Mouse (Mus musculus) forelimb bud, embryonic 11.5 days (tissue): Measurements from ENCODE around the gene Dusp18.

Experiments
- DNase-seq: peaks from one replicate; pipeline ENCODE4 v3.0.0-alpha.2; 2012; ENCODE audit warnings: low read depth, low spot score

The Dusp18 gene

DNA sequence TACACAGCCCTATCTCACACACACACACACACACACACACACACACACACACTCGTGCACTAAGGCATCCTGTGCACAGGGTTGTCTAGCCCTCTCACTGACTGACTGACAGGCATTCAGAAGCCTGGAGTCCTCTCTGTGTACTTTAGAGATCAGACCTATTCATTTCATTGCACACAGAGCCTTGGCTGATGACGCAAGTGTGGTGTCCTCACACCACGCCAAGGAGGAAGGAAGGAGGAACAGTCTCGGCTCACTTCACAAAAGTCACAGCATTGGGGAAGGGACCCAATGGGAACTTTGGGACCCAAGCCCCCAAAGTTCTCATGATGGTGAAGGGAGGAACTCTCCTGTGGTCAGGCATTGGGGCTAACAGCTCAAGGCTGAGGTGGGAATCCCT is 35.0 kb downstream of the Dusp18 start:
- no peak for DNase-seq

GRCm38 (mm10) chr11:3930931-3931330 is 35.9 kb downstream of the Dusp18 start:
- no peak for DNase-seq

DNA sequence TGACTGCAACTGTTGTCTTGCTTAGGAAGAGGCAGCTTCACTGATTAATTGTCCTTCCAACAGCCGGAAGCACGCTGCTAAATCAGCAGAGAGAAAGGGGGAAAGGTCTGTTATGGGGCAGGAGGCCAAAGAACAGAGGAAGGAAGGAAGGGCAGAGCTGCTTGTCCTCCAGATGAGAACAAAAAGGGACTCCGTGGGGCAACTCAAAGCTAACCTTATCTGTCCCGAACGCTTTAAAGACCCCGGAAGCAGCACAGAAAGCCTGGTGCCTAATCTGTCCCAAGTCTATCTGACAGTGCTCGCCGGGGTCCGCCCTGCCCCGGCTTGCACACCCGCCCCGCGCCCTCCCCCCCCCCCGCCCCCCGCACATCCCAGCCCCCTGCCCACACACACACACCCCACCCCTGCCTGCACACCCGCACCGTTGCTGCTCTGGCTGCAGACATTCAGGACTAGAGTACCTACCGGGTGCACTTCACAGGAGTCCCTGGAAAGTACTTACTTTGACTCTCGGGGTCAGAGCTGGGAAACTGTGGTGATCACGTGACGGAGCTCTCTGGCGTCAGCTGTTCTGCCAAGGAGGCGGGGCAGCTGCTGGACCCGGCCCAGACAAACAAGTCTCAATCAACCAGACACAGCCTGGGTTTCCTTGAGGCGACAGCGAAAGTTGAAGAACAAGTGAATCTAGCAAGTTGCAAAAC is 36.6 kb downstream of the Dusp18 start, which contains the start of gene Tcn2:
Gene Tcn2, minus strand, starts transcription at position 649 of the 701 bp plus-strand sequence.
- DNase-seq, result peak; percentile 77

DNA sequence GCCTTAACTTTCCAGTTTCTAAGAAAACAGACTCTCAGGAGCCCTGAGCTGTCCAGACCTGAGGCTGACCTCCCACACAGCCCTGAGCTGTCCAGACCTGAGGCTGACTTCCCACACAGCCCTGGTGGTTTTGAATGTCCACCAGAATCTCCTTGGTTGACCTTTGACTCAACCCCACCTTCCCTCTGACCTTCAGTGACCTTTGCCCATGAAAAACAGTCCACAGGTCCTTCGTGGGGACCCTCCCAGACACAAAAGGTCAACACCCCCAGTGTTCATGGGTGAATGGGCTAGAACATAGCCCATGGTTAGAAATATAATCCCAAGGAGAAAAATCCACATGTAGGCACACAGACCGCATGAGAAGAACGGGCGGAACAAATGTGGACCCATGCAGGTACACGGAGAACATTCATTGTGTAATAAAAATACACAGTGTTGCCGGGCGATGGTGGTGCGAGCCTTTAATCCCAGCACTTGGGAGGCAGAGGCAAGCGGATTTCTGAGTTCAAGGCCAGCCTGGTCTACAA is 38.8 kb downstream of the Dusp18 start:
- no peak for DNase-seq

DNA sequence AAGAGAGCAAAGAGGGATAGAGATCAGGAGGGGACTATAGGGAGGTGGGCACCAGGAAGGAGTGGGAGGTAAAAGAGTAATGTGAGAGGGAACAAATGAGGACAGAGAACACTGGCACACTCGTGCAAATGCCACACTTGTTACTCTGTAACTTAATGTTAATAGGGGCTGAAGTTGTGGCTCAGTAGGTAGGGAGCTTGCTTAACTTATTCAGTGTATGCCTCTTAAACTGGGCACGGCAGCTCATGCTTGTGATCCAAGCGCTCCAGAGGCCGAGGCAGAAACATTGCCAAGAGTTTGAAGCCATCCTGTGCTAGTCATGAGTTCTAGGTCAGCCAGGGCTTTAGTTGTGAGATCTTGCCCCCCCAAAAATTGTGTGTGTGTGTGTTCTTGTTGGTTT is 40.1 kb downstream of the Dusp18 start:
- DNase-seq, result no peak

DNA sequence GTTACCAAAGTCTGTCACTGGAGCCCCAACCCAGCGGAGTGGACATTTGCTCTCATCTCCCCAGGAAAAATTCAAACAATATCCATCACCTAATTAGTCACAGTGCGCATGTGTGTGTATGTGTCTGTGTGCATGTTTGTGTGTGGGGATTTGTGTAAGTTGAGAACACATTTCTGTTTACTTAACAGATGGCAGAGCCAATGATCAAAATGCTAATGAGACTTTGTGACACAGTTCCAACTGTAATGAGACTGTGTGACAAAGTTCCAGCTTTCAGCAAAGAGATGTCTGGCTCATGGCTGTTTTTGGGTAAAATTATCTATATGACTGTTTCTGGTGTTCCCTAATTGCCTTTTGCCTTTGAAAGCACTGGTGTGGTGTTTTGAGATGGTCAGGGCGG is 41.3 kb downstream of the Dusp18 start:
- DNase-seq, result no peak

DNA sequence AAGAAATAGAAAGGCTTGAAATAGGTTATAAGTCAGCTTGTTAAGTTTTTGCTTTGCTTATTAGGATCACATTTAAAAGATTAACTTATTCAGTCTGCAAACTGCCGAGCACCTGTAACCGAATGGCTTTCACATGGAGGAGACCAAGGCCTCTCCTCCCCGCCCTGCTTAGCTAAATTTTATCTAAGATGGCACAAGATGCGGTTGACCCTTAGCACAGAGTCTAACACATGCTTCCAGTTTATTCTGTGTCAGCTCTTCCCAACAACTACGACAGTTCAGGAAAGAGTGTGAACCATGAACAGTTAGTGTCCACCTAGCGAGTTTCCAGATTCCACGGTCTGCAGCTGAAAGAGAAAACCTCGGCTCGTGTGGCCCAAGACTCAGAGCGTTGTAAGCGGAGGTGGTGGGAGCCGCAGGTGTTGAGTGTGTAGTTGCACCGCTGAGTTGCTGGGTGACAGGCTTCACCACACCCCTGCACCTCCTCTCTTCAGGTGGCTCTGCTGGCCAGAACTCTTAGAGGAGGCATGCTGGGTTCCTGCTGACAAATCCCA is 42.4 kb downstream of the Dusp18 start:
- no peak for DNase-seq

DNA sequence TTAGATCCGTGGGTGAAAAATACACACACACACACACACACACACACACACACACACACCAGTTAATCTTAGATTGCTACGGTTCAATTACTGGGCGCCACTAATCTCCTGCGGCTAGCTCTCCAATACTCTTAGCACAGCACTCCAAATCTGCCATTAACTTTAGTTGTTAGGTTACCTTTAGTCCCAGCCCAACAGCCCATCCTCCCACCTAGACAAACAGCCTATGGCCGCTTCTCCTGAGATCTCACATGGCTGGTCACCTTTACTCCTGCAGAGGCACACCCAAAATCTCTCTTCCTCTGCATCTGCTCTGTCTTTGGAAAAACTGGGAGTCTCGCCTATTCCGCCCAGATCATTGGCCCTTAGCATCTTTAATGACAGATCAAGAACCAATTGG is 46.3 kb downstream of the Dusp18 start:
- DNase-seq, result no peak

DNA sequence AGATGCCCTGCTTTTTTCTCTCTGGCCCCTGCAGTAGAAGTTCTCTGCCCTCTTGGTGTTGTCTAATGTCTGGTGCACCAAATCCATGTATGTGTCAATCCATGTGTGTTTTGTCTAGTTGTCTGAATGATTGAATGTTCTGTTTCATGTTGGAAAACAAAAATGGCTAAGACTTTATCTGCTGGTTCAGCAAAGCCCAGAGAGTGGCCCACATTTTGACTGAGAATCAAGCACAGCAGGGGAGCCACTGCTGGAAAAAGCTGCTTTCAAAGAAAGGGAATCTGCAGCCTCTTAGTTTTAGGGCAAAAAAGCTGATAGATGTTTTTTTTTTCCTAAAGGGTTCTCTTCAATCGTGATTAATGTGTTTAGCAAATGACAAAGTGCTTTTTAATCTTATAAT is 51.3 kb downstream of the Dusp18 start:
- no peak for DNase-seq
